In the genomic region with DNA sequence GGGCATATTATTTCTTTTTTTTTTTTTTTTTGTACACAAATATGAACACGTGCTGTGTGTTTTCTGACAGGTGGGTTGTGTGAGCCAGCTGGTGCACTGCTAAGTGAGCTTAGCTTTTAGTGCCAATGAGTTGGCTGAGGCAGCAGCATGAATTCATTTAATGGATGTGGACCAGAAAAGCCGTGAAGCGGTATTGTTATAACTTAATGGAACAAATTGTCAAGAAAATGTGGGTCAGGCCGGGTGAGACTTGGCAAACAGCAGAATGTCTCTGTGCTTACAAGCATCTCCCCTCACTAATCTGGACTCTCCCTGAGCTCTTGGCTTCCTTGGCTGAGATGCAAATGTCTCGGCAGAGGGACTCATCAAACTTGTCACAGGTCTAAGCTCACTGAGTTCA, we compare ENCODE assay signal across 14 mouse cellular contexts. TPM values are rescaled to one million over a fixed set of nuclear protein-coding genes. Genes with fewer than 3 reads are reported as not detected.
DNase-seq lines count a peak whose midpoint lies in the region; ATAC-seq lines count a peak whose summit lies in the region.
"Had no signal": no experiment of that assay in that cellular context is flagged by ENCODE, and none has a peak within 500 bp of the region (broad histone marks: within the 10 kb centered on the region; RNA-seq: fewer than 3 reads in every experiment).

No protein-coding gene starts in this region.

- no peaks in the 10 kb centered on the region for H3K36me3 ChIP-seq in embryonic facial prominence, embryonic 14.5 days (ENCODE audit: control insufficient read depth, insufficient read depth, low read length)
- H3K36me3 ChIP-seq in embryonic facial prominence, embryonic 10.5 days (replicated peaks): no peaks in the 10 kb centered on the region
- H3K36me3 ChIP-seq: limb, embryonic 15.5 days had no signal

- no peaks in the 10 kb centered on the region for H3K9me3 ChIP-seq in embryonic facial prominence, embryonic 14.5 days (ENCODE audit: control insufficient read depth, low read length)
- H3K9me3 ChIP-seq in embryonic facial prominence, embryonic 10.5 days: no peaks in the 10 kb centered on the region
- H3K9me3 ChIP-seq: limb, embryonic 15.5 days had no signal

- no peak overlapping the region for H3K4me3 ChIP-seq in embryonic facial prominence, embryonic 14.5 days (ENCODE audit: low read depth, low read length)
- no peak overlapping the region for H3K4me3 ChIP-seq in embryonic facial prominence, embryonic 10.5 days
- H3K4me3 ChIP-seq: gastrocnemius, adult 2 months; limb, embryonic 15.5 days had no signal

- H3K9ac ChIP-seq in embryonic facial prominence, embryonic 14.5 days (ENCODE audit: low read depth, low read length): no peak overlapping the region
- H3K9ac ChIP-seq: limb, embryonic 15.5 days had no signal

- no peak overlapping the region for H3K27ac ChIP-seq in embryonic facial prominence, embryonic 14.5 days (replicated peaks; ENCODE audit: low read depth, low read length)
- no peak overlapping the region for H3K27ac ChIP-seq in embryonic facial prominence, embryonic 10.5 days (replicated peaks)
- H3K27ac ChIP-seq: gastrocnemius, adult 2 months; limb, embryonic 15.5 days had no signal

- H3K27me3 ChIP-seq in embryonic facial prominence, embryonic 14.5 days (replicated peaks; ENCODE audit: control insufficient read depth, insufficient read depth, low read length): no peaks in the 10 kb centered on the region
- H3K27me3 ChIP-seq in embryonic facial prominence, embryonic 10.5 days (replicated peaks; ENCODE audit: low read depth, poor library complexity, severe bottlenecking): 0 out of 2 replicates have a peak, but pooled peaks cover 3% of the 10 kb centered on the region
- H3K27me3 ChIP-seq: limb, embryonic 15.5 days had no signal

- DNase-seq in embryonic facial prominence, embryonic 14.5 days (ENCODE audit: low spot score): peak; percentile 62
- no peak for DNase-seq in embryonic facial prominence, embryonic 10.5 days (ENCODE audit: low spot score)
- peak; percentile 40 to 50 for DNase-seq in left cerebral cortex, postnatal 14 days (ENCODE audit: low spot score in 2 of 2)
- DNase-seq in left cerebral cortex, adult 11 months (ENCODE audit: low spot score): no peak
- DNase-seq in brain, embryonic 18.5 days (ENCODE audit: low read depth, low spot score): peak; percentile 52
- DNase-seq in left cerebral cortex, postnatal 4 days: peak; percentile 51
- no peak for DNase-seq in spleen, postnatal 36 days (ENCODE audit: low spot score in 2 of 2)
- no peak for DNase-seq in gastrocnemius, postnatal 36 days
- DNase-seq: adrenal gland, postnatal 25 days; B cell, adult 2 months; gastrocnemius, adult 2 months; heart, postnatal 36 days; kidney, postnatal 25 days had no signal

- WGBS in embryonic facial prominence, embryonic 14.5 days: 45% methylated on average over 5 of the region's 5 CpGs
- WGBS in embryonic facial prominence, embryonic 10.5 days: 67% methylated on average over 5 of the region's 5 CpGs

- H3K4me1 ChIP-seq in embryonic facial prominence, embryonic 14.5 days (ENCODE audit: control insufficient read depth, insufficient read depth, low read length): no peaks in the 10 kb centered on the region
- peaks cover 14% of the 10 kb centered on the region; the same call in 1 of the 2 replicates for H3K4me1 ChIP-seq in embryonic facial prominence, embryonic 10.5 days

- intact Hi-C loops in left cerebral cortex, postnatal 14 days (cut with DNase I): no loop called here
- intact Hi-C loops in left cerebral cortex, postnatal 4 days (cut with DNase I): no loop called here
- intact Hi-C loops in gastrocnemius, postnatal 36 days (cut with DNase I): no loop called here

- no peak for ATAC-seq in embryonic facial prominence, embryonic 14.5 days (ENCODE audit: low read depth)

- no peak overlapping the region for H3K4me2 ChIP-seq in embryonic facial prominence, embryonic 14.5 days (ENCODE audit: low read depth, low read length)
- H3K4me2 ChIP-seq: limb, embryonic 15.5 days had no signal

RNA-seq across cellular contexts. Expression of gene Trub1, which starts 7.7 kb away (rescaled TPM):
- polyA plus RNA-seq in embryonic facial prominence, embryonic 14.5 days (2014; fragmentation: Nextera tagmentation; extraction: Ambion mirVana): 19.8 and 22.6 TPM in 2 replicates
- 21.7 and 25.6 TPM in 2 replicates for polyA plus RNA-seq in embryonic facial prominence, embryonic 10.5 days (2016; fragmentation: Nextera tagmentation; extraction: Ambion mirVana)
- 10 to 100 TPM; 15.8 to 17.5 TPM for total RNA-seq in left cerebral cortex, postnatal 14 days (2021)
- total RNA-seq in left cerebral cortex, postnatal 4 days (2021): 10 to 100 TPM; 19.7 to 20.6 TPM
- total RNA-seq in gastrocnemius, postnatal 36 days (2021): 1 to 10 TPM; 4.4 to 4.7 TPM

Comparison
In these comparisons a context has a peak if more than half of its experiments do, and no peak if none do; other contexts are left out.
1. DNase-seq: peak in embryonic facial prominence, embryonic 14.5 days (single experiment), left cerebral cortex, postnatal 14 days (2 of 2), brain, embryonic 18.5 days (single experiment) and left cerebral cortex, postnatal 4 days (single experiment); none in embryonic facial prominence, embryonic 10.5 days (single experiment), left cerebral cortex, adult 11 months (single experiment), spleen, postnatal 36 days (0 of 2) and gastrocnemius, postnatal 36 days (0 of 2).